Mouse (Mus musculus) stomach, embryonic 14.5 days (tissue): ENCODE results near the gene Dcdc2b. TPM values are rescaled to one million over a fixed set of nuclear protein-coding genes. Genes with fewer than 3 reads are reported as not detected.

ENCODE experiments used
- ATAC-seq: fragments of 200-750 bp; cut with Nextera tagmentation; 2 replicates; pipeline ENCODE4 v1.8.0; 2017; ENCODE audit warnings: low read depth, moderate TSS enrichment; ENCODE audit not compliant: insufficient number of reproducible peaks, insufficient read depth, low FRiP score
- H3K27ac ChIP-seq: fragments of 300-500 bp; sonication (generic); 2 replicates; pipeline ENCODE4 v1.5.1; 2014; ENCODE audit warnings: mild to moderate bottlenecking, low read length, moderate library complexity, mixed read lengths
- H3K27me3 ChIP-seq: fragments of 300-500 bp; sonication (generic); 2 replicates; pipeline ENCODE4 v1.6.1; 2014; ENCODE audit warnings: low read length, control low read depth, mixed read lengths; ENCODE audit not compliant: control insufficient read depth, insufficient read depth
- H3K36me3 ChIP-seq: fragments of 300-500 bp; sonication (generic); 2 replicates; pipeline ENCODE4 v1.6.1; 2014; ENCODE audit warnings: mild to moderate bottlenecking, control low read depth, low read length, moderate library complexity, mixed read lengths; ENCODE audit not compliant: control insufficient read depth, insufficient read depth
- H3K4me1 ChIP-seq: fragments of 300-500 bp; sonication (generic); 2 replicates; pipeline ENCODE4 v1.6.1; 2014; ENCODE audit warnings: low read length, control low read depth, mixed read lengths; ENCODE audit not compliant: control insufficient read depth, insufficient read depth
- H3K4me2 ChIP-seq: fragments of 300-500 bp; sonication (generic); replicated peaks from 2 replicates; pipeline ENCODE4 v1.6.1; 2014; ENCODE audit warnings: low read depth, low read length, control low read depth
- H3K4me3 ChIP-seq: fragments of 300-500 bp; sonication (generic); 2 replicates; pipeline ENCODE4 v1.5.1; 2014; ENCODE audit warnings: low read depth, low read length, control low read depth
- H3K9ac ChIP-seq: fragments of 300-500 bp; sonication (generic); replicated peaks from 2 replicates; pipeline ENCODE4 v1.6.1; 2014; ENCODE audit warnings: low read depth, mild to moderate bottlenecking, control low read depth, low read length, moderate library complexity, mixed read lengths
- H3K9me3 ChIP-seq: fragments of 300-500 bp; sonication (generic); 2 replicates; pipeline ENCODE4 v1.6.1; 2016; ENCODE audit warnings: low read depth, low read length, control low read depth; ENCODE audit not compliant: control insufficient read depth
- WGBS: fragments of 180-500 bp; shearing (Covaris S2); extraction: QIAGEN DNeasy Blood & Tissue Kit; methylation state at CpG from one replicate; pipeline ENCODE4 v1.1.7; 2014; 5-methylcytosine and 5-hydroxymethylcytosine counted together
- polyA plus RNA-seq: library from polyadenylated mRNA; unstranded; fragments of >200 nt; fragmentation: Nextera tagmentation; extraction: Ambion mirVana; gene quantifications from 2 replicates; pipeline ENCODE4 v1.2.1, GENCODE M21; 2014

The Dcdc2b gene
- polyA plus RNA-seq, 1 experiment from 2014 or later: 3.8 TPM

DNA sequence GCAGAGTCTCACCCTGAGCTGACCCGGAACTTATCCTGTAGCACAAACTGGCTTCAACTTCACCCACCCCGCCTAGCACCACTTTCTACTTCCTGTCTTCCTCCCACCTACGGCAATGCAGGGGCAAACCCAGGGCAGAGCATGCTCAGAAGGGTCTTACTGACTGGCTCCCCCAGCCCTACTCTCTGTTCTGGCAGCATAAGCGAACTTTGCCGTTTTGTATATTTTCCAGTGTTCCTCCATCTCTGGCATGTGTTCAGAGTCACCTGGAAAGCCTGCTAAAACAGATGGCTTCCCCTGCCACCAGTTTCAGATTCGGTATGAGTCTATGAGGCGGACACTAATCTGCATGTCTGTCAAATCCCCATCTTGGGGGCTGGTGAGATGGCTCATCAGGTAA lies 33.7 kb downstream of the Dcdc2b start:
- WGBS: 66% methylated on average over 7 of the region's 7 CpGs
- no peak overlapping the region for H3K4me2 ChIP-seq
- no peaks in the 10 kb centered on the region for H3K27me3 ChIP-seq
- ATAC-seq: no peak
- H3K9ac ChIP-seq: no peak overlapping the region
- no peaks in the 10 kb centered on the region for H3K9me3 ChIP-seq
- H3K27ac ChIP-seq: no peak overlapping the region
- 0 out of 2 replicates have a peak, but pooled peaks cover 7% of the 10 kb centered on the region for H3K4me1 ChIP-seq
- no peaks in the 10 kb centered on the region for H3K36me3 ChIP-seq
- H3K4me3 ChIP-seq: no peak overlapping the region

- ATAC-seq: no peak
- Histone ChIP-seq H3K27ac (no peak within 1 kb of the TSS), H3K36me3 (no peaks in the 10 kb centered on the region), H3K9ac (no peak within 1 kb of the TSS), H3K4me1 (0 out of 2 replicates have a peak, but pooled peaks cover 6% of the 10 kb centered on the region), H3K4me3 (no peak within 1 kb of the TSS), H3K27me3 (no peaks in the 10 kb centered on the region), H3K4me2 (no peak within 1 kb of the TSS), H3K9me3 (no peaks in the 10 kb centered on the region)
- WGBS: 84% methylated on average over 5 of the region's 5 CpGs
Measured at GRCm38 (mm10) chr4:129578466-129578865, 35.6 kb downstream of the Dcdc2b start, which contains the start of gene Fam167b. Gene Fam167b (minus strand): TSS chr4:129578549.

DNA sequence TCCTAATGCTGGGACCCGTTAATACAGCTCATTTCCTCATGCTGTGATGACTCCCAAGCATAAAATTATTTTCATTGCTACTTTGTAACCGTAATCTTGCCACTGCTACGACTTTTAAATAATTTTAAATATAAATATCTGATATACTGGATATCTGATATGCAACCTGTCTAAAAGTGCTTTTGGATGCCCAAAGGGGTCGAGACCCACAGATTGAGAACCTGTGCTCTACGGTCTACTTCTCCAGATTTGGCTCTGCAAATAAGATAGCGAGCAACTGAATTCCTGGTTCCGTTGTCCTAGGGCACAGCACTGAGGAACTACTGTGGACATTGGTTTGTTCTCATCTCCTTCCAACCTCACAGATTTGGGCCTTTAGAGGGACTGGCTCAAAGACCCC lies 36.4 kb downstream of the Dcdc2b start:
- Histone ChIP-seq H3K4me2 (no peak overlapping the region), H3K4me3 (no peak overlapping the region), H3K36me3 (no peaks in the 10 kb centered on the region), H3K27me3 (no peaks in the 10 kb centered on the region), H3K9ac (no peak overlapping the region), H3K4me1 (0 out of 2 replicates have a peak, but pooled peaks cover 6% of the 10 kb centered on the region), H3K9me3 (no peaks in the 10 kb centered on the region), H3K27ac (no peak overlapping the region)
- ATAC-seq: no peak
- WGBS: 77% methylated on average over 7 of the region's 7 CpGs

DNA sequence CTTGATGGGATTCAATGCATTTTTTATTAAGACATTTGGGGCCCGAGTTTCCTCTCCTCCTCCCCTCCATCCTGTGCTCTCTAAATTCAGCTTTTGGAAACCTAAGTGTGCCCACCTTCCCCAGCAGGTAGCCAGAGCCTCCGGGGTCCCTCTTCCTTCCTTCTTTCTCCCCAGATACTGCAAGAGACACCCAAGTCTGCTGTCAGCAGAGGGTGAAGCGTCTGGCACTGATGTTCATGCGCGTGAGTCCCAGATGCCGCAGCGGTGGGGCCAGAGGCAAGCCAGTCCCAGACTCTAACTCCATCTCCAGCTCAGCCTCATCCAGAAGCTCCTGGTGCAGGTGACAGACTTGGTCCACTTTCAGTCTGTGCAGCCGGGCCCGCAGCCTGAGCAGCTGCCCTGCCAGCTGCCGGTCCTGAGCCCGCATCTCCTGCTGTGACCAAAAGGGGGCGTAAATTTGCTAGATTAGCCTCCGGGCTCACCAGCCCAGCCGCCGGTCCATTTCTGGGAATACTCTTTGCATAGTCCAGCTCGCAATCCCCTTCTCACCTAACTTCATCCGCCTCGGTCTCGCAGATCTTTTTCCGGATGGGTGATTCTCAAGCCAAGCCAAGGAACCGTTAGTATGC lies 37.1 kb downstream of the Dcdc2b start:
- Histone ChIP-seq H3K27ac (no peak overlapping the region), H3K9me3 (no peaks in the 10 kb centered on the region), H3K4me1 (0 out of 2 replicates have a peak, but pooled peaks cover 6% of the 10 kb centered on the region), H3K4me3 (no peak overlapping the region), H3K27me3 (no peaks in the 10 kb centered on the region), H3K4me2 (no peak overlapping the region), H3K36me3 (no peaks in the 10 kb centered on the region), H3K9ac (no peak overlapping the region)
- WGBS: 39% methylated on average over 21 of the region's 21 CpGs
- no peak; the same call in 1 of the 2 replicates for ATAC-seq

GRCm38 (mm10) chr4:129575171-129575844 lies 38.7 kb downstream of the Dcdc2b start:
- H3K9me3 ChIP-seq: no peaks in the 10 kb centered on the region
- no peaks in the 10 kb centered on the region for H3K36me3 ChIP-seq
- H3K27me3 ChIP-seq: no peaks in the 10 kb centered on the region
- no peak overlapping the region for H3K27ac ChIP-seq
- 47% methylated on average over 7 of the region's 8 CpGs for WGBS
- H3K4me2 ChIP-seq: no peak overlapping the region
- ATAC-seq: no peak
- no peak overlapping the region for H3K9ac ChIP-seq
- H3K4me1 ChIP-seq: 0 out of 2 replicates have a peak, but pooled peaks cover 6% of the 10 kb centered on the region
- H3K4me3 ChIP-seq: no peak overlapping the region

GRCm38 (mm10) chr4:129573430-129573829 lies 40.6 kb downstream of the Dcdc2b start, which contains the start of gene Lck:
Gene Lck (minus strand): TSS chr4:129573641.
- Histone ChIP-seq H3K27ac (no peak within 1 kb of the TSS), H3K27me3 (no peaks in the 10 kb centered on the region), H3K9ac (no peak within 1 kb of the TSS), H3K4me3 (no peak within 1 kb of the TSS), H3K36me3 (no peaks in the 10 kb centered on the region), H3K4me1 (0 out of 2 replicates have a peak, but pooled peaks cover 6% of the 10 kb centered on the region), H3K9me3 (no peaks in the 10 kb centered on the region), H3K4me2 (no peak within 1 kb of the TSS)
- no peak for ATAC-seq
- WGBS: 92% methylated on average over 8 of the region's 8 CpGs

DNA sequence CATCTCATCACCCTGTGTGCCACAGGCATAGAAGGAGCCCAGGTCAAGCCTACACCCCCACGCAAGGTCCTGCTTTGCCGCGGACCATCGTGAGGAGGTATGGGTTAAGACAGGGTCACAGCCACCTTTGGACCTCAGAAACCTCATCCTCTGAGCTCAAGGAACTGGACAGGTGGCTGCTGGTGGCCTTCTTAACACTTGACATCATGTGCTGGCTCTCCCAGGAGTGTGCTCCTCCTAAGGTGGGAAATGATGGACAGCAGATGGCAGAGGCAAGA lies 41.0 kb downstream of the Dcdc2b start:
- H3K4me2 ChIP-seq: no peak overlapping the region
- ATAC-seq: no peak
- whole genome bisulfite sequencing: 92% methylated on average over 4 of the region's 4 CpGs
- H3K27me3 ChIP-seq: no peaks in the 10 kb centered on the region
- no peaks in the 10 kb centered on the region for H3K9me3 ChIP-seq
- no peak overlapping the region for H3K27ac ChIP-seq
- no peak overlapping the region for H3K4me3 ChIP-seq
- no peak overlapping the region for H3K9ac ChIP-seq
- H3K4me1 ChIP-seq: 0 out of 2 replicates have a peak, but pooled peaks cover 6% of the 10 kb centered on the region
- no peaks in the 10 kb centered on the region for H3K36me3 ChIP-seq

DNA sequence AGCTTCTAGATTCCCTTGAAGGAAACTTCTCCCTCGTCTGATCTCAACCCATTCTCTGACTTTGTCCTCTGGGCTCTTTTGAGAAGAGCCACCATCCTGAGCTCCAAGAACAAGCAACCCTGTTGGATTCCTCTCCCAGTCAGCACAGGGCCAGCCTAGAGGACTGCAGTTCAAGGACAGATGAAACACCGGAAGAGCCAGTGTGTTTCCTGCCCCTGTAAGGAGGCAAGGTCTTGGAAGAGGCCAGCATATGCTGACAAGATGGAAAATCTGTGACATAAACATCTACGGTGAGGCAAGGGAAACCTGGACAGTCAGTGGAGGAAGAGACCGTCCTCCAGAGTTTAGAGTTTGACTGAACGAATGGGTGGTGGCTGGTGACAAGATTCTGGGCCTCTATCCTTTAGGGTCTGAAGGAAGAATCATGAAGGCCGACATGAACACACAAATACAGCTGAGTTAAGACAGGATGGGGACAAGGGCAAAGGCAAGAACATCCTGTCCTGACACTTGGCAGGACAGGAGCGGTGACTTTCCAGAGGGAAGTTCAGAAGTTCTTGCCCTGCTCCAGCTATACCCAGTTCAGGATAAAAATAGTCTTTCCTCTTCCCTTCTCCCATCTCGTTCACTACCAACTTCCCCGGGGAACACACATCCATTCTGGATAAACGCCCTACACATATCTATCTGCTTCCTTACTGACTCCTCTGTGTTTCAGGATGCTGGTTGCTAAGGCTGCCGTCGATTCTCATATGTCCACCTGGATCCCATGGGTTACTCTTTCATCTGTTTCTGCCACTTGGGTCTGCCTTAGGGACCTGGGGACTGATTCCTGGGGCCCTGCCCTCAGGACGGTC lies 41.6 kb downstream of the Dcdc2b start:
- H3K36me3 ChIP-seq: no peaks in the 10 kb centered on the region
- ATAC-seq: no peak
- no peak overlapping the region for H3K27ac ChIP-seq

More for the DNA sequence above, 41.6 kb downstream of the Dcdc2b start:
- Histone ChIP-seq H3K4me2 (no peak overlapping the region), H3K4me1 (0 out of 2 replicates have a peak, but pooled peaks cover 6% of the 10 kb centered on the region), H3K4me3 (no peak overlapping the region), H3K9ac (no peak overlapping the region), H3K27me3 (no peaks in the 10 kb centered on the region), H3K9me3 (no peaks in the 10 kb centered on the region)
- 78% methylated on average over 13 of the region's 13 CpGs for WGBS
